Mouse (Mus musculus): ENCODE data around the gene Dazap1.

DNA sequence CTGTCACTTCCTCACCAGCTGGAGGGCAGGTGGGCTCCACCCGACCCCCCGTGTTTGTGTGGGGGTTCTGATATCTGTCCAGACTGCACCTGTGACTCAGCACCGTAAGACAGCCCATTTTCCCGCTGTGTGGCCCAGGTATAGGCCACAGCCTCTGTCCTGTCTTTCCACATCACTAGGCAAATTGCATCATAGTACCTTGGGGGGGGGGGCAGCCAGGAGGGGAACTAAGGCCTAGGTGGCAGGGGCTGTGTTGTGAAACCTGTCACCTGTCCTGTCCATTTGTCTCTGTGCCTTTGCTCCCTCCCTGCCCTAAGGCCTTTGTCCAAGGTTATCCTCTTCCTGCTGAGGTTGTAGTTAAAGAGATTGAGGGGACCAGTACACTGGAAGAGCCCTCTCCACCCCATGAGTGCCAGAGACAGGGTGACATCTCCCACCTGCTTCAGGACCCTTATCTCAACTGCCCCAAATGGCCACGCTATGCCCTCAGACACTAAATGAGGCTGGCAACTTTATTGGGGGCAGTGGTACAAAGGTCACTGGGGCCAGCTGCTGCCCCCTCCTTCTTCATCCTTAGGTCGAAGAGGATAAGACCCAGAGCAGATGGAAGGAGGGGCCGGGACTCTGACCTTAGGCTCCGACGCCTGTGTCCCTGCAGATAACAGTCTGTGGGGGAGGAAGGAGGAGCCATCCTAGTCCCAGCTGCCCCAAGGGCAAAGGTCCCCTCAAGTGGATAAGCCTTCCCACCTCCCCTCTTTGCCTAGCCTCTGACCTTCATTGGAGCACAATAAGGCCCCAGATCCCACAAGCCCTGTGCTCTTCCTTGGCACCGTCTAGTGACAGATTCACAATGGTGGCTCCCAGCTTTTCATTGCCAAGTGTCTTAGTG is 70.6 kb downstream of the Dazap1 start:
- TF ChIP-seq CTCF (IDR thresholded peaks at IDR 0.05; ENCODE audit: extremely low read depth, insufficient read depth, insufficient read length, insufficient replicate concordance) (no peak), POLR2A (IDR thresholded peaks at IDR 0.05; ENCODE audit: low read depth, low read length) (no peak)

Measured in spleen, adult 2 months (tissue).